Mouse (Mus musculus) gastrocnemius, adult 8-10 months (tissue): ENCODE measurements around the gene Caprin1. TPM values are rescaled to one million over a fixed set of nuclear protein-coding genes. Genes with fewer than 3 reads are reported as not detected.

ENCODE experiments used
- DNase-seq, 2 experiments: peaks; one replicate each; pipeline ENCODE4 v3.0.0; 2022; ENCODE audit warnings: low spot score in 2 of 2
- microRNA-seq: library from miRNA; unstranded; fragments of <30 nt; microRNA quantifications from one replicate; pipeline ENCODE4 v1.2.0, GENCODE M21; 2022
- total RNA-seq, 4 experiments: library from RNA; stranded (reverse); gene quantifications; 2 replicates each; pipeline ENCODE4 v1.2.4; 2022

Gene Caprin1
- total RNA-seq, 4 experiments from 2014 or later, result 75.5 to 94.5 (median 78.7) TPM

DNA sequence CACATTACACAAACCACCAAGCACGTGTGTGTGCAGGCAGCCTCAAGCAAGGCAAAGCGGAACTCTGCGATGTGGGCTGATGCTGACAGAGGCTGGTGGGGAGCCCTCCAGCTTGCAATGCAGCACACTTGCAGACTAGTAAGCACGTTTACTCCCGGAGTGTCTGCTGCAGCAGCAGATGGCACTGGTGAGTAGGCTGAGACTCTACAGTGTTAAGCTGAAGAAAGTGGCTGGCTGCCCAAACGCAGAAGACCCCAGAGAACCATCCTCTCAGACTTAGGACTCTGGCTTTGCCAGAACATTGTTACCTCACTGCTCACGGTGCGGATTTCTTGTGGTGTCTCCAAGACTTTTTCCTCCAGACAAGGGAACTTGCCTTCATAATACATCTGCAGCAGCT, 66.5 kb downstream of the Caprin1 start:
- DNase-seq, result no peak

DNA sequence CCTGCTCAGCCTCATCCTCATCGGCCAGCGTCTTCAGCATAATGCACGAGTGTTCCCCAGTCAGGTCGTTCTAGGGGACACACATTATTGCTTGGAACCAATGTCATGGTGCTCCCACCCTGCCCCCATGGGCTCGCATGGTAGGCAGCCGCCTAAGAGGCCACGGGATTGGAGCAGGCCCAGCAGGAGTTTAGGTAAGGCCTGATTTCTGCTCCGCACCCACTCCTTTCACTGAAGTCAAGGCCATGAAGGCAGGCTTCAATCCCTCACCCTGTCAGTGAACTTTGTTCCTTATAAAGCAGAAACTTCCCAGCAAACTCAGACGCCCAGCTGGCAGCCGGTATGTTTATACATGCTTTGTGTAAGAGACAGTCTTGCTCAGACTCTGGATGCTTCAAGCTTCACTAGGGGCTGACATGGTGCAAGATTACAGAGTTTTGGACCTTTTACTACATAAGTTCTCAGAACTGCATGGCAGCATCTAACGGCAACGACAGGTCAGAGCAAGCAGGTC, 69.4 kb downstream of the Caprin1 start:
- DNase-seq, result no peak

GRCm38 (mm10) chr2:103724521-103724920, 72.9 kb downstream of the Caprin1 start:
- no peak for DNase-seq

GRCm38 (mm10) chr2:103719292-103719646, 78.2 kb downstream of the Caprin1 start:
- no peak for DNase-seq

- peak; percentile 35 to 57 for DNase-seq
Observed at GRCm38 (mm10) chr2:103718594-103719291, 78.7 kb downstream of the Caprin1 start.

DNA sequence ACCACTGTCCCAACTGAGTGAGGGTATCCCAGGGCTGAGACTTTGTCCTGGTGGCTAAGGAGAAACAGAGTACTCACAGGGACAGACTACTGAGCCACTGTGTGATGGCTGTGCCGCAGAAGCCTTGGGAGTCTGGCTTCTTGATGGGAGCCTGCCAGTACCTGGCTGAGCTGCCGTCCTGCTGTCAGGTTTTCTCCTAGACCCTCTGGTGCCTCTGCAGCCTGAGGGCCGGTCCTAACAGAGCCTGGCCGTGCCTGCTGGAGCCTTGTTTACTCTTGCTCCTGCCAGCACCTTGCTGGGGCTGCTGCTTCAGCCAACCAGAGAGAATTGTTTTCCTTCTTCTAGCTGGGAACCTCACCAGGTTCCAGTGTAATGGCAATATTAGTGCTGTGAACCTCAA, 83.0 kb downstream of the Caprin1 start:
- DNase-seq, result no peak

DNA sequence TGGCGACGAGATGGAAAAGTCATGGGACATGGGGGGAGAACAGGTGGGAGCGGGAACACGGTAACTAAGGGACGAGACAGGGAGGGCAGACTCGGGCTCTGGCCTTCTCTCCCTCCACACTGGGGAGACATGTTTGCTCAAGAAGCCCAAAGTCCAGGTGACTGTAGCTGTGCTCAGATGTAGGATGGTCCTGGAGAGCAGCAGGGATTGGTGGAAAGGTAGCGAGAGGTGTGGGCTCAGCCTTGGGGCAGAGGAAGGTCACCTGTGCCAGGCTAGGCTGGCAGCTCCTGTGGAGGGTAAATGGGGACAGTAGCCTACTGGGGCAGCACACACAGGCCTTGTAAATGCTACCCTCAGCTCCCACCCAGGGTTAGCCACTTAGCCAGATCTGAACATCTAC, 83.6 kb downstream of the Caprin1 start:
- DNase-seq, result no peak

Small RNA genes within 50 kb of the gene (microRNA-seq; reads per million reads assigned to microRNA genes)
- gene Gm22757 (not detected), gene Gm22761 (not detected)

Other genes starting within 250 kb of the Caprin1 start
- 1 to 10 TPM; 5.1 to 8.8 (median 7.5) TPM for gene Abtb2, start 231.3 kb downstream of the Caprin1 start, total RNA-seq
- 10 to 100 TPM; 13.7 to 16.7 (median 14.6) TPM for gene Nat10, start 36.4 kb downstream of the Caprin1 start, total RNA-seq
- 1 to 10 TPM; 3.4 to 9.1 (median 4.6) TPM for gene Lmo2, start 160.3 kb upstream of the Caprin1 start, total RNA-seq
- 10 to 100 TPM; 46.4 to 51.8 (median 49.5) TPM for gene Fbxo3, start 230.1 kb upstream of the Caprin1 start, total RNA-seq
- not detected for gene 4931422A03Rik, start 230.7 kb upstream of the Caprin1 start, total RNA-seq